Mouse (Mus musculus): ENCODE data around the gene Olfr598.
"Not testable (repeated sequence)": the region's sequence is repeated elsewhere in the genome, so short reads cannot be mapped to it uniquely, and the experiment has no call there.

The Olfr598 gene

GRCm38 (mm10) chr7:103323268-103323667 lies at the start of gene Olfr598:
Olfr598 (plus strand) TSS chr7:103323568.
- no peak for DNase-seq (ENCODE audit: low read depth in 1 of 2, low spot score in 2 of 2)

DNA sequence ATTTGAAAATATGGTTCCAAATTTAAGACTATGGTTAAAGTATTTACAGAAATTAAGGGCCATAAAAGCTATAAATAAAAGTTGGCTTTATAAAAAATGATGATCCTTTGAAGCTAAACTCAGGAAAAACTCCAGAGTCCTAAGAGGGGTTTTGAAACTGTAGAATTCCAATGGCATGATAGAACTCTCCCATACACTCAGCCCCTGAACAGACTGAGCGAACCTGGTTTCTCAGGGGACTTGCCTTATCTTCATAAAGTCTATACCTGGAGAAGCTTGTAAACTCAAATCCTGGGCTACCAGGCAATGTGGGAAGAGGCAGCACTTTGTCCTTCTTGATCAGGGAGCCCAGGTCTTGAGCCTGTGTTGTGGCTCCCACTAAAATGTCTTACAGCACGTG lies 18.0 kb upstream of the Olfr598 start, which contains the start of gene Olfr596:
Gene Olfr596 (plus strand): TSS at position 301 of the 400 bp plus-strand sequence.
- not testable (repeated sequence) for DNase-seq (ENCODE audit: low read depth in 1 of 2, low spot score in 2 of 2)

DNA sequence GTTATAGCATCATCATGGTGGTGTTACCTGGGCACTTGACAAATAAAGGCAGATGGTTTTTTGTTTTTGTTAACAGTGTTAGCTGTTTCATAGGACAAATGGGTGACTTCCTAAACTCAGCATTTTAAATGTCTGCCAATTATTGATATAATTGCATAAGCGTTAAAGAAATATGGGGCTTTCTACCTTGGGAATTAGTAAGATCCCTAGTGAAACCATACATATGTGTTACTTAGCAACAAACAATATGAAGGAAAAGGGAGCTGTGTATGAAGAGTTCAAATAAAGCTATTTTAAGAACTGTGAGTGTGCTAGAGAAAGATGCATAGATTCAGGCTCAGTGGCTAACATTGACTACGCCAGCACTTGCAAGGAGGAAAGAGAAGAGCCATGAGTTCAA lies 7.4 kb upstream of the Olfr598 start, which contains the start of gene Olfr597:
Gene Olfr597 (plus strand): TSS at position 301 of the 400 bp plus-strand sequence.
- not testable (repeated sequence) for DNase-seq (ENCODE audit: low read depth in 1 of 2, low spot score in 2 of 2)

DNA sequence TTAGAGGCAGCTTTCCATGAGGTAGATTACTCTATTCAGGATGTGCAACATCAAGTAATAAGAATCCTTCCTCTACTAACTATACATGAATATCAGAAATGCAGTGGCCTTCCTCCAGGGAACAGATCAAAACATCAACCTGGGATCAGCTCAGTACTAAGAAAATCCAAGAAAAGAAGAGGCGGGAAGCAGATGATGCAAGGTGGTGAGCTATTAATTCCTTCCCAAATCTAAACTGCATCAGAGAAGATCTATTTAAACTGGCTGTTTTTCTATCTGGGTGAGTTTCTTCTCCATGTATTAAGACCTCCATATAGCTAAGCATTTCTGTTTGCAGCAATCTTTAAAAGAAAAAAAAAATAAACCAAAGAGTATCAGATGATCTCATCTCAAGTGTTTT lies 12.2 kb downstream of the Olfr598 start, which contains the start of gene Olfr599:
Gene Olfr599 (plus strand): TSS at position 301 of the 400 bp plus-strand sequence.
- no peak for DNase-seq (ENCODE audit: low read depth in 1 of 2, low spot score in 2 of 2)

DNA sequence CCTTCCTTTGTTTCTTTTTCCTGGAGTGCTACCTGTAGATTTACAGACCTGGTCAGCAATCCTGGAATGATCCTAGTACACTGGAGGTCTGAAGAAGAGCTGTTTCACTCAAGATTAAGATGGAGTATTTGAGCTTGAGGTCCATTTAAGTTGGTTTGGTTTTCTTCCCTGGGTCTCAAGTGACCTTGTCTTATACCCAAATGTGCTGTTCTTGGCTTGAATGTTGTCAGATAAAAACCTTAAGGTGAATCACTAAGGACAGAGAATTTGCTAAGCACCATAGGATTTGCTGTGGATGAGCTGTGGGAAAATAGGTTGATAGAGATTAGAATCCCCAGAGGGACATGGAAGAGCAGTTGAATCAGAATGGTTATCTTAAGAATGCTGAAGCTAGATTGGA lies 26.2 kb downstream of the Olfr598 start, which contains the start of gene Olfr600:
Gene Olfr600 (minus strand): TSS at position 101 of the 400 bp plus-strand sequence.
- no peak for DNase-seq (ENCODE audit: low read depth in 1 of 2, low spot score in 2 of 2)

GRCm38 (mm10) chr7:103362555-103362954 lies 39.2 kb downstream of the Olfr598 start, which contains the start of gene Olfr601:
Olfr601 (minus strand) TSS chr7:103362655.
- DNase-seq (ENCODE audit: low read depth in 1 of 2, low spot score in 2 of 2), result no peak

Data from monocyte, adult 2 months (primary cell).